Mouse (Mus musculus): Measurements from ENCODE around the gene Hfm1.

Hfm1 gene

DNA sequence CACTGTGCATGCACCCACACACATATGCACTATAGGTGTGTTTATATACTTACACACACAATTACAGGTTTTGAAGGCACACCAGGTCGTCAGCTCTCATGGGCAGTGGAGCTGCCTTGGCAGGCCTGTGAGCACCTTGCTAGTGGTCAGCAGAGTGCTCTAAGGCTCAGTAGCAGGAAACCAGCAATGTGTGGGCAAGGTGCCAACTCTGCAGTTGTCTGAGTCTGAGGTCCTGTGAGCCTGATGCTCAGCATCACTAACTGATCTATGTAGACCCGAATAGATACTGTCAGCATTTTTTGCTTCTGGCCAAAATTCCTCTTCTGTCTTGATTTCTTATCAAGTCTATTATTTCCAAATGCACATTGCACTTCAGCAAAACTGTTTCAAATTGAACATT, 82.2 kb downstream of the Hfm1 start:
- no peak for DNase-seq (ENCODE audit: low read depth)

DNA sequence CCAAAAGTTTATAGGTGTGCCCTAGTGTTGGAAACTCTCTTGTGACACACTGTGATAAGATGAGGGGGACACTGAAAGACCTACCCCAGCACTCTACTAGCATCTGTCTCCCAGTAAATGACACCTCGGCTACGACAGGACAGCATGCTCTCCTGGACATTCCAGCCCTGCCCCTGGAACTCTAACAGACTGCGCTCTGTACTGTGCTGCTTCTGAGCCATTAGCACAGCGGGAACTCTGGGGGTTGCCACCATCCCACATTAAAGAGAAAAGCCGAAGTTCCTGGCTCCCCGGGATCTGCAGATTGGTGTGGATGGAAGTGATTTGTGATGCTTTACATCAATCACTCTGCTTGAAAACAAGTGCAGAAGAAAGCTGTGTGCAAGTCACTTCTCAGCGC, 93.1 kb downstream of the Hfm1 start:
- no peak for DNase-seq (ENCODE audit: low read depth)

DNA sequence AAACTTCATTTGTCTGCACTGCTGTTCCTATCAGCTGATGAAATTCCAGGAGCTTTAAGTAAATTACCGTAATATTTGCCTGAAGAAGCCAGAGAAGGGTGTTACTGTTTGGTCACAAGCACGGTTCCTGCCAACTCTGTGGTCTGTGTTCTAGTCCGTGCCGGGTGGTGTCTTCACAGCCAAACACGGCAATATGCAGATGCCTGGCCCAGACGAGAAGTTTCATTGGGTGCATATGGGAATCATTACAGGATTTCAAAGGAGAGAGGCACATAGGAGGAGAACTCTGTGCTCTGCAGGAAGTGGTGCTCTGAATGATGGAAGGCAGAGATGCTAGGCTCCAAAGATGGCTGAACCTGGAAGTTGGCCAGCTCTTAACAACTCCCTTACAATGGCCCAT, 94.7 kb downstream of the Hfm1 start:
- no peak for DNase-seq (ENCODE audit: low read depth)

DNA sequence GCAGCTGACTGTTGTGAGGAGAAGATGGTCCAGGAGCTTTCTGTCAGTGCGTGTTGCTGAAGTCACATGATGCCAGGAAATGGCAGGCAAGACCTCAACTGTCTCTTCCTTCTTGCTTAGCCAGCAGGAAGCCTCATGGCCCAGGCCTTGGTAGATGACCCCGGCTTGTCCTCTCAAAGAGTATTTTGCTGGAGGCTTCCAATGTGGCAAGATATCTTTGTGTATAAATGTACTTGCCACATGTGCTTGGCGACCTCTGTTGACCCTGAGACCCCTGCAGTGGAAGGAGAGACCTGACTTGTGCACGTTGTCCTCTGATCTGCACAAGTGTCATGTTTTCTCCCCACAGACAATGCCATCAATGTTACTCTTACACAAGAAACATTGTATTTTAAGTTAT, 95.3 kb downstream of the Hfm1 start:
- DNase-seq (ENCODE audit: low read depth), result no peak

DNA sequence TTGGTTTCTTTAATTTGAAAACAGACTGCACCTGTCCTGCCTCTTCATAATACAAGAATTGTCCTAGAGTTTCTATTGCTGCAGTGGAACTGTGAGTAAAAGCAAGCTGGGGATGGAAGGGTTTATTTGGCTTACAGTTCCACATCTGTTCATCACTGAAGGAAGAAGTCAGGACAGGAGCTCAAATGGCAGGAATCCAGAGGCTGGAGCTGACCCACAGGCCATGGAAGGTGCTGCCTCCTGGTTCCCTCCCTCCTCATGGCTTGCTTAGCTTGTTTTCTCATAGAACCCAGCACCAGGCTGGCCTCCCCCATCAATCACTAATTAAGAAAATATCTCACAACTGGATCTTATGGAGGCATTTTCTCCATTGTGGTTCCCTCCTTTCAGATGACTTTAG, 99.4 kb downstream of the Hfm1 start:
- no peak for DNase-seq (ENCODE audit: low read depth)

DNA sequence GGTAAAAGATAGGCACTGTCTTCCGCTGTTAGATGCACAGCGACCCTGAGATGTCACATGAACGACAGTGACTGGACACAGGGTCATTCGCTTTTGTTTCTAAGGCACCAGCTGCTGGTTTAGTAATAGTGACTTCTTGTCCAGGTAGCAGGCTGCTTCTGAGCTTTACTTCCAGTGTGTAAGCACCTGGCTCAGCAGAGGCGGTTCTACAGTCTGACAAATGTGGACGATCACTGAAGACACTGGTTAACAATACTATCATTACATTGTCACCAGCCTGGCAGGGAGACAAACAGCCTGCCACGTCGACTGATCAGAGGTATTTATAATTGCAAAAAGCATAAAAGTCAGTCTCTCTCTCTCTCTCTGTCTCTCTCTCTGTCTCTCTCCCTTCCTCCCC, 100.1 kb downstream of the Hfm1 start:
- DNase-seq (ENCODE audit: low read depth), result no peak

DNA sequence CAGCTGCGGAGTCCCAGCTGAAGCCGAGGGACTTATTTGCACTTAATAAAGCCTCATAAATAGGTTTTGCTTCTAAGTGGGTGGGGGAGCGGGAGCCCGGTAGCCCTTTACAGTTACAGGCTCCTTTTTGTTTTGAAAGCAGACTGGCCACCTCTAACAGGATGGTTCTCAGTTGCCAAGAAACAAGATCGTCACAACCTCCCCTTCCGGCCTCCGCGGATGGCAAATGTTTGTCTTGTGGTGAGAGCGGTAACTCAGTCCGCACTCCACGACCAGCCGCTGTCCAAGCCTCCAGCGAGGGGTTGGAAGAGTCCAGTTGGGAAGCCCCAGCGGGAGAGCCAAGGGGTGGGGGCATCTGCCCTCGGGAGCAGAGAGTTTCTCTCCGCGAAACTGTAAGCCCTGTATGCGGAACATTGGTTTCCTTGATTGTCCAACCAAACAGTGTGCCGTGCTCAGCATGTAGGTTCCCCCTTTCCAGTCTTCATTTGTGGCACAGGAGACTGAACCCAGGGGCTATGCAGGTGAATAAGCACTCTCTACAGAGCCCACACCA, 100.7 kb downstream of the Hfm1 start:
- no peak for DNase-seq (ENCODE audit: low read depth)

DNA sequence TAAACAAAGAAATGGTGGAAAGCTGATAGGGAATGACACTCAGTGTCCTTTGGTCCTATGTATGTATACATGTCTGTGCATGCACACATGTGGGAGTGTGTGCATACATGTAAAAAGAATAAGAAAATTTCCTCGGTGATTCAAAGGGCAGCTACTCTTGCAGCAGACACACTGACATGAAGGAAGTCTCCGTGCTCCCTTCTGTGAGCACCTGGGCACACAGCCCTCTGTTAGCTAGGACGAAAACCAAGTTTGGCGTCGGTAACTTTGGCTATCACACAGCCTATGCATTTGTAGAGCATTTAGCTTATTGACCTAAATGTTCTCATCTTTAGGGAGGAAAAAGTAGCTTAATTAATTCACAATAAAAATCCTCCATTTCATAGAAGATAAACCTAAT, 101.4 kb downstream of the Hfm1 start:
- DNase-seq (ENCODE audit: low read depth), result no peak

DNA sequence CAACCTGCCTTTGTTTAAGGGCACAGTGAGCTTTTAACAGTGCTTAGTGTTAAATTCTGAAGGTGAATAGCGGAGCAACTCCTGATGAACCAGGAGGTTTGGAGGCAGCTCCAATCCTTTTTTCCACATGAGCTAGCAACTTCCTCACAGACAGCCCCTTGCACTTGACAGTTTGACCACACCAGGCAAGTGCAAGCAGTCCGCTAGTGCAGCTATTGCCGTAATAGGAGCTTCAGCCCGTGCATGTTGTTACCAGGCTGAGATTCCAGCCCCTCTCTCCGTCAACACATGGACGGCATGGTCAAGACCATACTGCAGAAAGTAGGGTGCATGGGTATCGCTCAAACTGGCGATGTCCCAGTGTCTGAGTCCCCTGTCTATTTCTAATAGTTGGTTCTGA, 106.5 kb downstream of the Hfm1 start:
- DNase-seq (ENCODE audit: low read depth), result no peak

DNA sequence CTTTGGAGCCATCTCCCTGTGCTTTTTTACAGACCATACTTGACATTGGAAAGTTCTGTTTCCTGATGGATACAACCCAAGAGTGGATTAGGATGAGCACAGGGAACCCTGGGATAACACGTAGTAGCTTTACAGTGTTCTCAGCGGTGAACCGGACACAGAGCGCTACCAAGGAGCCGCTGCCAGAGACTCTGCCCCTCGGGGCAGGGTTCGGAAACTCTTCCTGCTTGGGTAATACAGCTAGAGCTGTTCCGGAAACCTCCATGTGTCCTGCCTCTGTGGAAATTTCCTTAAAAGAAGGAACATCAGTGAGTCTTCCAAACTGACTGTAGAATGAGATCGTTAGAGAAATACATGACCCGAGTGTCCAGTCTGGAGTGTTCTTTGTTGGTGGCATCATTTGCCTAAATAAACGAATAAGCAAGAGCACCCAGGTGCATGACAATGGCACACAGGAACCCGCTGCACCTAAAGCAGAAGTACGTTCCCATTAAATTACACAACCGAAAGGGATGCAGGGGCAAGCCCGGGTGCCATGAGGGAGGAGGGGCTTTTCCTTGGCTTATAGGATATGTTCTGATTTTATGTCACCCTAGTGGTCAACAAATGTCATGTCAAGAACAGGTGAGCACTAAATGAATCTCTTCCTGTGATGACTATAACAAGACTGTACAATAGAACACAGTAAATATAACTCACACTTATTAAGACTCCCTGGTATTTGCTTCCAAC, 110.0 kb downstream of the Hfm1 start:
- DNase-seq (ENCODE audit: low read depth), result no peak

DNA sequence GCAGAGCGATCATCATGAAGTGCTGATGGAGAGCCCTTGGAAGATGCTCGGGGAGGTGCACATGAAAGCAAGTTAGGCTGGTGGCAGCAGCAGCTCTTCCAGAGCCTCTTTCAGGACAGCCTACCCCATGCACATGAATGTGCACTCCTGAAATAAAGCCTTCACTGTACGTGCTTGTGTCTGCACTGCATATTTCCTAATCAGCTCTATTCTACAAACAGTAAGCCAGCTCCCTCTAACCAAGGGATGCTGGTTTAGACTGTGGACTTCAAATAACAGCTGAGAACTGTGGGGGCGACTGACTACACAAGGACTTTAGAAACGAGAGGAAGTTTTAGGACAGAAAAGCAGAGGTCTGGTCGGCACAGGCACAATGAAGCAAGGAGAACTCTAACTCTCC, 111.5 kb downstream of the Hfm1 start:
- DNase-seq (ENCODE audit: low read depth), result no peak

DNA sequence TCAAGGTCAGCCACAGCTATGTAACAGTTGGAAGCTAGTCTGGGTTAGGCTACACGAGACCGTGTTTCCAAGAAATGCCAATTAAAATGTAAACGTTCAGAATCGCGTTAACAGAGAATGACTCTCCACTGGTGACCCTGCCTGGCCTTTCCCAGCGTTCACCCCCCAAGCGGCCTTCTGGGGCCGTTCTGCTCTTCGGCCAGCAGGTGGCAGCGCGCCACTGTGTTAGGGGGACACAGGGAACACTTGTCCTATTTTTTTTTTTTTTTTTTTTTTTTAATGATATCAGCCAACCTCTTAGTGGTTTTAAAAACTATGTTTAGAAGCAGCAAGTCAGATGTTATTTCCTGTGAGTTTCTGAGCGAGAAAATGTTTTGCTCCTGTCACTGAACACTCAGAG, 123.0 kb downstream of the Hfm1 start:
- DNase-seq (ENCODE audit: low read depth), result no peak

DNA sequence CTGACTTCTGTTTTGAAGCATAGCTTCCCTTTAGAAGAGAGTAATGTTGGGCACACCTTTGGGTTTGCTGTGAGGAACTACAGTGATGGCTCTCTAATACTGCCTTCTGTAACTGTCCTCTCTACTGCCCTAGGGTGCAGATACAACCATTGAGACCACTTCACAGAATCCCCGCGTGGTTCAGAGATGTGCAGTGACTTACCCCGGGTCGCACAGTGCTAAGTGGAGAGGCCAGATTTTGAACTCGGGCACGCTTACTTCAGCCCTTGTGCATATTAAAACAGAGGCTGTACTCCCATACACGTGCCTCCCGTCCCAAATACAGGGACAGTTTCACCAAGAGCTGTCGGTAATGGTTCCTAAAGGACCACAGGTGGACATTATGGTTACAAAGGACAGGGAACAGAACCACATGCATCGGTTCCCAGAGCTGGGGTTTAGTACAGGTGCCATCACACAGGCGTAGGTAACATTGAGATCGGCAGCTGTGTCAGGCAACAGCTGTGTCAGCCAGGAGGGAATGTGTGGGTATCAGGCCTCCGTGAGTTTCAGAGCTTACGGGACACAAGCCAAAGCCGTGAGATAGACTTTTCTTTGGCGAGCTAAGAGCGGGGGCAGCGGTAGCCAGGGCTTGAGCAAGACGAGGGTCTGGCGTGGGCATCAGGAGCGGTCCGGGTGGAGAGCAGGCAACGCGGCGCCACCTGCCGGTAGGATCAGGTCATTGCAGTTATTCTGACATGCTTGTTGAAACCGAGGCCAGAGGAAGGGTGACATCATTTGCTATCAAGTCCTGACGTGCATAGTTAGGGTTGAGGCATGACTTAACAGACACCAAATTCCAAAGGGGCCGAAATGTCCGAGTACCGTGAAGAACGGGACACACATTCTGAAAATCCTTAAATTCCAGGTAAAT, 124.0 kb downstream of the Hfm1 start:
- DNase-seq (ENCODE audit: low read depth), result peak; percentile 64

DNA sequence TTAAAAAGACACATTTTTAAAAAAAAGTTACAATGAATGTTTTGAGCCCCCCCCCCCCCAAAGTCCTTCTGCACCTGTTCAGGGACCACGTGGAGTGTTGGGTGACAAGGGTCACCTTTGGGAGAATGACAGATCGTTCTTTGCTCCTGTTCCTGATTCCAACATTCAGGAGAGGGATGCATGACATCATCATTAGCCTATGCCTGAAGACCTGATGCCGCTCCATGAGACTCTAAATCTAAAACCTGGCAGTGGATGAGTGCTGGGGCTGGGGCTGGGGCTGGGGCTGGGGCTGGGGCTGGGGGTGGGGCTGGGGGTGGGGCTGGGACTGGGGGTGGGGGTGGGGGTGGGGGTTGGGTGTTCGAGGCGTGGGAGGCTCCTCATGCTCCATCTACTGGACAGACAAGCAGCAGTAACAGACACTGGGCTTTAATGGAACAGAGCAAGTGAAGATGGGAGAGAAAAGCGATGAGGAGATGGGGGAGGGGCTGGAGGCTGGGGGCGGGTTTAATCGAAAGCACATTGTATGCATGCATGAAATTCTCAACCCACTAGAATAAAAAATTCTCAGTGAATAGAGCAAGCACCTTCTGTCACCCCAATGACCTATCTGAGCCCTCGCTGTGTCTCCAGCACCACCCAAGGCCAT, 124.8 kb downstream of the Hfm1 start:
- DNase-seq (ENCODE audit: low read depth), result no peak

DNA sequence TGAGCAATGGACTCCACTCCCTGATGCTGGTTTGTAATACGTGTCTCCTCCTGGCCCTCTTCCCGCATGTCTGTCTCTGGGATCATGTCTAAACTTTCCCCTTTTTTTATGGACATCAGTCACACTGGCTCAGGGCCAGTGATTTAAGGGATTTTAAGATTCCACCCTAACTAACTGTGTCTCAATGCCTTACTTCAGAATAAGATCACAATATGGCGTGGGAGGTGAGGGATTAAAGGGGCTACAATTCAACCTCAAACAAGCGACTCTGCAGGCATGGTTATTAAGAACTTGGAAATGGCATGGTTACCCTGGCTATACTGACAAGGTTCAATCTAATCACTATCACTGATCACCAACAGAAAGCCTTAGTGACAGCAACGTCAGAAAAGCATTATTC, 128.2 kb downstream of the Hfm1 start:
- no peak for DNase-seq (ENCODE audit: low read depth)

DNA sequence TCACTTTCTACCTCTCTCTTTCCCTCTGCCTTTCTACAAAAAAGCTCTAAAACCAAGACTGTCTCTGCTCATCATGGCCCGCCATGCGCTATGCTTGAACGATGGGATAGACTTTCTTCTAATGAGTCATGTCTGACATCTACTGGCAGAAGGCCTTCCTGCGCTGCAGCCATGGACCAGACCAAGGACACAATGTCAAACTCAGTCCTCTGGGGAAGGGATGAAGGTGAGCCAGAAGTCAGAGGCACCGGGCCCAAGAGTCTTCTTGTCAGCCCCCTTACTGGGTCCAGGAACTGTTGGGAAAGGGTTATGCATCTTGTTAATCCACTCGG, 134.9 kb downstream of the Hfm1 start:
- DNase-seq (ENCODE audit: low read depth), result no peak

DNA sequence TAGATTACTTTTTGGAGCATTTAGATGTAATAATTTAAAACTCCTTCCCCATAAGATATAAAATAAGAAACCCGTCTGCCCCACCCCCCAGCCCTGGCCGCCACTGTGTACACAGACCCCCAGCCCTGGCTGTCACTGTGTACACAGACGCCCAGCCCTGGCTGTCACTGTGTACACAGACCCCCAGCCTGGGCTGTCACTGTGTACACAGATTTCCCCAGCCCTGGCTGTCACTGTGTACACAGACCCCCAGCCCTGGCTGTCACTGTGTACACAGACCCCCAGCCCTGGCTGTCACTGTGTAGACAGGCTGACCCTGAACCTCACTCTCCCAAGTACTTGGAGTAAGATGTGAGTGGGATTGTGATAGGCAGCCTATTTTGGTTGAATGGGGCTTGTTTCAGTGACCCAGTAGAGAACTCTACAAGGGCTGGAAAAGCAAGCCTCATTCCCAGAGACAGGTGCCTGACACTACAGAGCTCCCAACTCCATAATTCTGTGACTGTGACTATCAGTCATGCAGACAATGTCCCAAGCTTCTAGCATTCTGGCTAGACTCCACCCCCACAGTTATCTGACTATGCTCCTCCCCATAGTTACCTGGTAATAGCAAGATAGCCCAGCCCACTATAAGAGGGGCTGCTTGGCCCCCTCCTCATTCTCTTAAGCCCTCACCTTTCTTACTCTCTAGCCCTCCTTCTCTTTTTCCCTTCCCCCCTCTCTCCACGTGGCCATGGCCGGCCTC, 135.5 kb downstream of the Hfm1 start:
- no peak for DNase-seq (ENCODE audit: low read depth)

Data from fibroblast of lung, adult 2 months (primary cell).